Mouse (Mus musculus): ENCODE data around the gene Rnf115.
A peak's percentile ranks its signal among the peaks of the same experiment; 100 is the strongest.

Rnf115 gene

GRCm38 (mm10) chr3:96788506-96788905, 61.0 kb downstream of the Rnf115 start:
- DNase-seq, result no peak

GRCm38 (mm10) chr3:96800254-96800653, 72.8 kb downstream of the Rnf115 start:
- DNase-seq, result no peak

DNA sequence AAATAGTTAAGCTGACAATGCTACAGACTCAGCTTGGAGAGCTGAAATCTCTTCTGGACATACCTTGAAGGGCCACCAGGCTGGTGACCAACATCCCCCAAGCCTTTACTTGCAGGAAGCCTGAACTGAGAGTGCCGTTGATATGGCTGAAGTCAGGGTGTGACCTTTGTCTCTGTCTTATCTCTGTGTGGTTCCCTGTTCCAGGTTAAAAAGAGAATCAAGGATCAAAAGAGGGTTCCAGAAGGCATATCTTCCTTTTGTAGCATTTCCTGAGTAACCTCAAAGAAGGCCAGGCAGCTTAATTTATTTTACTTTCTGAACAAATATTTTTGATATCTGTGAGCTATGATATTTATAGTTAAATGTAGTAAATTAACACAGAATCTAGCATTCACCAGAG, 74.8 kb downstream of the Rnf115 start:
- no peak for DNase-seq

DNA sequence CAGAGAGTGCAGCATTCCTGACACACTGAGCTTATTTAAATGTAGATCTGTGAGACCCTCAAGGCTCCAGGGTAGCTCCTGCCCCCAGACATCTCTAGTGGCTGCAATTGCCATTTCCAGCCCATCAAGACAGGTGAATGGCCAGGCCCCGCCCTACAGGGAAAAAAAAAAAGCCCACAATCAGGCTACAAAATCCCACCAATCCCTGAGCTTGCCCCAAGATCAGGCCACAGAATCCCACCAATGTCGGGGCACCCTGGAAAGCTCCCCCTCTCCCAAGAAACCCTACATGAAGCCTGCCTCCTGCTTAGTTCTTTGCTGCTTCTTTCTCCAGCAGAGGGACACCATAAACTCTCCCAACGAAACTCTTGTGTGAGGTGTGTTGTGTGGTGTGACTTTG, 80.7 kb downstream of the Rnf115 start:
- DNase-seq, result no peak

GRCm38 (mm10) chr3:96808651-96809050, 81.2 kb downstream of the Rnf115 start:
- no peak for DNase-seq

DNA sequence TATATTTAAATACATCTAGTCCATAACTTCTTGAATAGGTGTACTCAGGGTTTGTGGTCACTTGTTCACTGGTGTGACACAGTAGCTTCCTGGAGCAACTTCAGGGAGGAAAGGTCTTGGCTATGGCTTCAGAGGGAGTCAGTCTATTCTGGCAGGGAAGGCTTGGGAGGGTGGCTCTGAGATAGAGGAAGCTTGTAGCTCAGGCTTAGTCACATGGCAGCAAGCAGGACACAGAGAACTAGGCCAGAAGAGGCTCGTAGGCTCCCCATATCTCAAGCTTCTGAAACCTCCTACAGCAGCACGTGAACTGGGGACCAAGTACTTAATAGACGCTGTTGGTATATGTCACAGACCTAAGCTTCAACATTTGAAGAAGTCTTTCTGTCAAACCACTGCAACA, 83.8 kb downstream of the Rnf115 start:
- no peak for DNase-seq

GRCm38 (mm10) chr3:96812395-96813091, 85.1 kb downstream of the Rnf115 start:
- DNase-seq, result peak; percentile 88

DNA sequence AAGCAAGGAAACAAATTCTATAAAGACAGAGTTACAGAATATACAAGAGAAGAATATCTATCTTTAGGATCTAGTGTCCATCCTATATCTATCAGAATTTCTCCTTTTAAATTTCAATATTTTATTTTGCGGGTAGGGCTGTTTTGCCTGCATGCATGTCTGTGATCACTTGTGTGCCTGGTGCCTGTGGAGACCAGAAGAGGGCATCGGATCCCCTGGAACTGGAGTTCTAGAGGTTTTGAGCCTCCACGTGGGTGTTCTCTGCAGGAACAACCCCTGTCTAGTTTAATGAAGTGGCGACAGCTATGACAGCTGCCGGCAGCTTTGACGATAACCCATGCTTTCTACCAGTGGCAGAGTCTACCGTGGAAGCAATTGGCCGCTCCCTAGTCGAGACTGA, 85.6 kb downstream of the Rnf115 start:
- no peak for DNase-seq

GRCm38 (mm10) chr3:96813591-96814244, 86.3 kb downstream of the Rnf115 start:
- DNase-seq, result no peak

DNA sequence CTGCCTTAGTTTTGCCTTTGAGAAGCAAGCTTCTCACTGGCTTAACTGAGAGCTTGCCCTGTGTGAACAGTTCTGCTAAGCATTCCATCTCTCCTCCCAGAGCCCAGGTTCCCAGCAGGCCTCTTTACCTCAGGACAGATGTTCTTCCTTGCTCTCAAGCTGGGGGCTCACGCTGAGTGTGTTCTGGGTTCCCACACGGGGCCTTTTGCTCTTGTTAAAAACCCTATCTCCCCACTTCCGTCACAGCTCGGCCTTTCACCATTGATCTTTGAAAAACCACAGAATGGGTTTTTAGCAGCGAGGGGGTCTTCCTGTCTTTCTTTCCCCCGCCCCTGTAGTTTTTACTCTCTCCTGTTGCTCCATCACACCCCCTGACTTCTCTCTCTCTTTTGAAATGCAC, 86.9 kb downstream of the Rnf115 start:
- no peak for DNase-seq

DNA sequence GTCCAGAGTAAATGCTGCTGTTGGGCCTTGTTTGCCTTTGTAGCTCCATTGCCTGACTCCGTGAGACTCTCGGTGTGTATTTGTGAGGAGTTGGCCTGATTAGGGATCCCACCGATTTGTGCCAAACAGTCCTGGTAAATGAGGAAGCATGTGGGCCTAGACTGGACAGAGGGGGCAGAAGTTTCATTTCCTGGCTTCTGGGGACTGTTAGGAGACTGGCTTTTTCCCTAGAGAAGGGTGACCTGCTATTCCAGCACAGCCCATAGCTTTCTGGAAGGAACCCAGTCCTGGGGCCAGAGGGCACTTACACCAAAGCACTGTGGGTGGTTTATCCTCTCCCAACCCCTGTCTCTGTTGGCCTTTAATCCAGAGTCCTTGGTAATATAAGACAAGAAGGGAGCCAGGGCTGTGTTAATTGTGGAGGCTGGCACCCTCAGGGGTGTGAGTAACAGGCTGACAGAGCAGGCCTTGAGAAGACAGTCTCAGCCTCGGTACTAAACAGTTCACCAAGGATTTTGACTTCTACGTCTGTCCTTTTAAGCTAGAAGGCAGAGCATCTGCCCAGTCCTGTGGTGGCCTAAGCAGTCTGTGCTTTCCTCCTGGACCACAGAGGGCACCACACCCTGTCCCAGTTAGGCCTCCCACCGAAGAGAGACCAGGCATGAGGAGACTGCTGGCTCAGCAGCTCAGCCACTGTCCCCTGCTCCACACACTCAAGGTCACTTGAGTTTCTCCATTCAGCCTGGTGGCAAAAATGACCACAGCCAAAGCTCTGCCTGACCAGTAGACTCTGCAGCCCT, 92.9 kb downstream of the Rnf115 start:
- DNase-seq, result no peak

GRCm38 (mm10) chr3:96821581-96821980, 94.1 kb downstream of the Rnf115 start:
- no peak for DNase-seq

DNA sequence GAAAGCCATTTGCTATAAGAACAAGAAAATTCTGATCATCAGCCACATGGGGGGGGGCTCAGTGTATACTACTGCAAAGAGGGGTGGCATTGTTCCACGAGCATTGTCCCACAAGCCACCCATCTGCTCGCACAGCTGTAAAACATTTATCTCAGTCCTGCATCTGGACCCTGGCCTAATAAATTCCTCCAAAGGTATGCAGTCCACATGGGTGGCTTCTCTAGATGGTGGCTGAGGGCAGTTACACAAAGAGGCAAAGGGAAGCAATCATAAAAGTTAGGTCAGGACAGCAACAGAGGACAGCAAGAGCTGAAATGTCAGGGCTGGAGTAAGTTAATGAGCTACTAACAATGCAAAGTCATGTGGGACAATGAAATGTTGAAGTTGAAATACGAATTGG, 96.2 kb downstream of the Rnf115 start:
- DNase-seq, result no peak

GRCm38 (mm10) chr3:96824614-96825013, 97.2 kb downstream of the Rnf115 start:
- DNase-seq, result no peak

DNA sequence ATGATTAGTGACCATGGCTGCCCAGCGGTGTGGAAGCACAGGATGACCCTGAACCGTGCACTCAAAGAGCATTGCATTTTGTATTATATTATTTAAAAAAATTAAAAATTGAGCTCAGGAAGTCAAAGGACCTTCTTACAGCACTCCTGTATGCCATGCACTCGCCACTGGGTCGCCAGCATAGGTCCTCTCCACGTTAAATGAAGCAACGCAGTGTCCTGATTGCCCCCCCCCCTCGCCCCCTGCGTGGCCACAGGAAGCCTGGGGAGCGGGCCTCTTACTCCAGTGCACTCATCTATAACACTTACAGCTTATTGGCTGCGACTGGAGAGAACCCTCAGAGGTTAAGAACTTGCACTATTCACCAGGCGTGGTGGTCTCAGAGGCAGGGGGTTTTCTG, 97.8 kb downstream of the Rnf115 start:
- DNase-seq, result no peak

DNA sequence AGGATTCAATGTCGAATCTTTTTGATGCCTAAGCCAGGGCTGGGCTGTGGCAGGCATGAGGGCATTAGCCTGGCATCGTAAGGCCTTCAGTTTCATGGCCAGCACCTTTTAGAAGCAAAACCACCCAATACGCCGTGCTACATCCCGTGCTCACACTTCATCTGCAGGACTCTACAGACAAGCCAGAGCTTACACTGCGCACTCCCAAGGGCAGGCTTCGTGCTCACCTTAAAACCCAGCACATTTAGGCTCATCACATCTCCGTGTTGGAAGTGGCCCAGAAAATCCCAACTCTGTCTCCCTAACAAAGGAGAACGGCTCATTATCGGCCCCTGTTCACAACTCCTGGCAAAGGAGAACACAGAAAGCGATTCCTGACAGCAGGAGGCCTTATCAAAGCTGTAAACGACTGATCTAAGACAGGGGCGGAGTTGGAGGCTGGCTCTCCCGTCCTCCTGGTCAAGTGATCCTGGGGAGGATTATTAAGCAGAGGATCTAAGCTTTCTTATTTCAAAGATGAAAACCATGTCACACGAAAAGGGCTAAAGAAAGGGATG, 100.9 kb downstream of the Rnf115 start:
- DNase-seq, result no peak

GRCm38 (mm10) chr3:96828984-96829383, 101.5 kb downstream of the Rnf115 start, which contains the start of the genes Pdzk1 and Cd160:
Gene Pdzk1 (plus strand): TSS chr3:96829284.
Gene Cd160 (minus strand): TSS chr3:96829351.
- no peak for DNase-seq

GRCm38 (mm10) chr3:96829856-96830255, 102.4 kb downstream of the Rnf115 start:
- no peak for DNase-seq

DNA sequence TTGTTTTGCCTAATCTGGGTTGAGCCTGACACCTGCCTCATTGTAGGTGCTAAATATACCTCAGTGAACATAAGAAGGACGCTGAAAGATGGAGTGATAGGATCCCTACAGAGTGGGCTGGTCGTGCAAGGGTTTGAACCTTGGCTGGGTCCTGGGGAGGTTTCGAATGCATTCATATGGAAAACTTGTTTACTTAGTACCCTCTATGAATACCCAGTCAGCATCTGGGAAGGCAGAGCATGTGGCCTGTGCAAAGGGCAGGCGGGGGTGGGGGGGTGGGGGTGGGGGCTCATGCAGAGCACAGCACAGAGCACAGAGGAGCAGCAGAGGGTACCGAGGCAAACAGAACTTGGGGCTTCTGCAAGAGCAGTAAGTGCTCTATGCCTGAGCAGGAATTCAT, 105.5 kb downstream of the Rnf115 start:
- DNase-seq, result no peak

DNA sequence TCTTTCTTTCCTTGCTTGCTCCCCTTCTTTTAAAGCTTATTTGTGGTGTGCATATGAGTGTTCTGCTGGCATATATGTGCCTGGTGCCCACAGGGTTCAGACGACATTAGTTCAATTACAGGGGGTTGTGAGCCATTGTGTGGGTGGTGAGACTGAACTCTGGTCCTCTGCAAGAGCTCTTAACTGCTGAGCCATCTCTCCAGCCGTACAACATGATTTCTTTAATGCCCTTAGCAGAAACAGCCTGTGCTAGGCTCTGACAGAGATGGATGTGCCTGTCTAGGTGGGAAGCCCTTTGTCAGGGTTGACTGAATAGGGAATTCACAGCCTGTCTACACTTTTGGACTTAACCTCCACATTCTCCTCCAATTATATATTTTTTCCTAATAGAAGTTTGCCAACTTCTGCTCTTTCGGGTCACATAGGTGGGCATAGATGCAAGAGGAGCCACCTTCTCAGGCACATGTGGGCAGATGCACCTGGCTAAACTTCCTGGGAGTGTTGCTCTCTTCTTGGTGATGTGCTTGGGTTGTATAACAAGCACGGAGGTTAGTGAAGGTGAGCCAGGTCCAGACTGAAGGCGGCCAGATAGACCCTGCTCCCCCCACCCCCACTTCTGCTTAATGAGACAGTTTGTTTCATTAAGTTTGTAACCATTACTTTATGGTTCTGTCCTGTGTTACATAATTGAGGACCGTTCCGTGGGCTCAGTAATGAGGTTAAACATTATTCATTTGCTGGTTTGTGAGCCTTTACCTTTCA, 107.3 kb downstream of the Rnf115 start:
- DNase-seq, result no peak

DNA sequence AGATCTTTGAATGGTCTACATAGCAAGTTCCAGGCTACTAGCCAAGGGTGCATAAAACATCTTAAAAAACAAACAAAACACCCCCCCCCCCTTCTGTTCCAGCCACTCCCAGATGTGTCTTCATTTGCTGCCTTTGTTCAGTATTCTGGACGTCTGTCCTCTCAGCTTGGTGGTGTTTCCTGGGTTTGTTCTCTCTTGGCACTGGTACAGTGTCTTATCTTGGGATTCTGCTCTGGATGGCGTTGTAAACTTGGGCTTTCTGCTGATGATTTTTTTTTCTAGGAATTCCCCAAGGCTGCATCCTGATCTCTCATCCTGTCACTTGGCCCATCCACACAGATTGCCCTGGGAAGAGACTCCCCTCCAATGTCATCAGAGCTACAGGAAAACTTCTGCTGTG, 109.0 kb downstream of the Rnf115 start:
- no peak for DNase-seq

DNA sequence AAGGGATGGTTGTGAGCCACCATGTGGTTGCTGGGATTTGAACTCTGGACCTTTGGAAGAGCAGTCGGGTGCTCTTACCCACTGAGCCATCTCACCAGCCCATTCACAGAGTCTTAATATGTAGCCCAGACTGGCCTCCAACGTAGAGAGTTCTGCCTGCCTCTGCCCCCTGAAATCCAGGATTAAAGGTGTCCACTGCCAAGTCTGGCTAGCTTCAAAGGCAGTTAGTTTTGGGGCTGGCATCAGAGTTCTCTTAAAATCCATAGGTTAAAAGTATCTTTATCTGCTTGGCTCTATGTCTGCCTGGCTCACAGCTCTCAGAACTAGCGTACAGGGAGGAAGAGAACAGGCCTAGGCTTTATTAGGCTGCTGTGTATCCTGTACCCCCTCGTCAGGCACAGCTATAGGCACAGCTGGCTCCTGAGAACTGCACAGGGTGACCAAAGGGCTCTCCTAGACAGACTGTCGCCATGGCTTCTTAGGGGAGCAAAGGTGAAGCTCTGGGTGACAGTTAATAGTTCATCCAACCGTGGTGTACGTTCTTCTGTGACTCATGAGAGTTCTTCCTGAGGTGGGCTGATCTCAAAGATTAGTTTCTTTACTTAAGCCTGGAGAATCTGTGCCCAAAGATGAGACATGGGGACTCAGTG, 111.7 kb downstream of the Rnf115 start:
- DNase-seq, result no peak
